Mouse (Mus musculus) heart, embryonic 10.5 days (tissue): ENCODE data around the gene Btaf1. TPM values are rescaled to one million over a fixed set of nuclear protein-coding genes. Genes with fewer than 3 reads are reported as not detected.

Source experiments
- DNase-seq: peaks from one replicate; pipeline ENCODE4 v3.0.0-alpha.2; 2017; ENCODE audit warnings: low spot score
- H3K27ac ChIP-seq: fragments of 300-500 bp; sonication (generic); 2 replicates; pipeline ENCODE4 v1.5.1; 2016; ENCODE audit warnings: mild to moderate bottlenecking
- H3K27me3 ChIP-seq: fragments of 300-500 bp; sonication (generic); 2 replicates; pipeline ENCODE4 v1.6.1; 2016; ENCODE audit warnings: mild to moderate bottlenecking; ENCODE audit not compliant: poor library complexity, insufficient read depth, severe bottlenecking
- H3K36me3 ChIP-seq: fragments of 300-500 bp; sonication (generic); 2 replicates; pipeline ENCODE4 v1.6.1; 2016; ENCODE audit warnings: mild to moderate bottlenecking, moderate library complexity
- H3K4me1 ChIP-seq: fragments of 300-500 bp; sonication (generic); 2 replicates; pipeline ENCODE4 v1.6.1; 2016; ENCODE audit warnings: mild to moderate bottlenecking
- H3K4me3 ChIP-seq: fragments of 300-500 bp; sonication (generic); 2 replicates; pipeline ENCODE4 v1.5.1; 2016; ENCODE audit warnings: mild to moderate bottlenecking, moderate library complexity
- H3K9me3 ChIP-seq: fragments of 300-500 bp; sonication (generic); 2 replicates; pipeline ENCODE4 v1.6.1; 2016; ENCODE audit warnings: mild to moderate bottlenecking, moderate library complexity
- WGBS: fragments of 180-500 bp; shearing (Covaris S2); methylation state at CpG from one replicate; pipeline ENCODE4 v1.1.7; 2016; 5-methylcytosine and 5-hydroxymethylcytosine counted together
- polyA plus RNA-seq: library from polyadenylated mRNA; unstranded; fragments of >200 nt; fragmentation: Nextera tagmentation; extraction: Ambion mirVana; gene quantifications from 2 replicates; pipeline ENCODE4 v1.2.1, GENCODE M21; 2016

Gene Btaf1
- polyA plus RNA-seq, 1 experiment from 2014 or later: 13.6 TPM

GRCm38 (mm10) chr19:37050643-37051345 is 124.9 kb downstream of the Btaf1 start:
- H3K9me3 ChIP-seq: no peaks in the 10 kb centered on the region
- H3K27me3 ChIP-seq: no peaks in the 10 kb centered on the region
- no peak for DNase-seq
- H3K36me3 ChIP-seq: no peaks in the 10 kb centered on the region
- 67% methylated on average over 4 of the region's 4 CpGs for WGBS
- H3K4me1 ChIP-seq: no peaks in the 10 kb centered on the region
- H3K27ac ChIP-seq: no peak overlapping the region
- H3K4me3 ChIP-seq: no peak overlapping the region

- 80% methylated on average over 4 of the region's 4 CpGs for WGBS
- H3K4me1 ChIP-seq: 0 out of 2 replicates have a peak, but pooled peaks cover 7% of the 10 kb centered on the region
- DNase-seq: no peak
- H3K9me3 ChIP-seq: no peaks in the 10 kb centered on the region
- H3K36me3 ChIP-seq: no peaks in the 10 kb centered on the region
- no peak overlapping the region for H3K27ac ChIP-seq
- no peak overlapping the region for H3K4me3 ChIP-seq
- H3K27me3 ChIP-seq: no peaks in the 10 kb centered on the region
Measured at GRCm38 (mm10) chr19:37055976-37056556, 130.2 kb downstream of the Btaf1 start.

GRCm38 (mm10) chr19:37057161-37057905 is 131.5 kb downstream of the Btaf1 start:
- DNase-seq: no peak
- H3K9me3 ChIP-seq: no peaks in the 10 kb centered on the region
- 84% methylated on average over 8 of the region's 8 CpGs for WGBS
- H3K27me3 ChIP-seq: no peaks in the 10 kb centered on the region
- H3K27ac ChIP-seq: no peak overlapping the region
- H3K36me3 ChIP-seq: no peaks in the 10 kb centered on the region
- 0 out of 2 replicates have a peak, but pooled peaks cover 7% of the 10 kb centered on the region for H3K4me1 ChIP-seq
- H3K4me3 ChIP-seq: no peak overlapping the region

GRCm38 (mm10) chr19:37059623-37060022 is 133.7 kb downstream of the Btaf1 start:
- 31% methylated on average over 2 of the region's 2 CpGs for WGBS
- no peak overlapping the region for H3K27ac ChIP-seq
- no peak overlapping the region for H3K4me3 ChIP-seq
- DNase-seq: no peak
- H3K36me3 ChIP-seq: no peaks in the 10 kb centered on the region
- no peaks in the 10 kb centered on the region for H3K9me3 ChIP-seq
- 0 out of 2 replicates have a peak, but pooled peaks cover 7% of the 10 kb centered on the region for H3K4me1 ChIP-seq
- no peaks in the 10 kb centered on the region for H3K27me3 ChIP-seq

- DNase-seq: no peak
- H3K4me1 ChIP-seq: 0 out of 2 replicates have a peak, but pooled peaks cover 7% of the 10 kb centered on the region
- no peaks in the 10 kb centered on the region for H3K9me3 ChIP-seq
- H3K27ac ChIP-seq: no peak overlapping the region
- no peaks in the 10 kb centered on the region for H3K27me3 ChIP-seq
- 79% methylated on average over 4 of the region's 4 CpGs for WGBS
- H3K4me3 ChIP-seq: no peak overlapping the region
- H3K36me3 ChIP-seq: no peaks in the 10 kb centered on the region
Measured at GRCm38 (mm10) chr19:37060078-37060477, 134.2 kb downstream of the Btaf1 start.

Other genes with a start within 250 kb of the Btaf1 start
- gene Ppp1r3c, start 189.4 kb upstream of the Btaf1 start, polyA plus RNA-seq: 31.3 and 46.9 TPM in 2 replicates
- 57.2 and 57.3 TPM in 2 replicates for gene Tnks2, start 91.8 kb upstream of the Btaf1 start, polyA plus RNA-seq
- gene Fgfbp3, start 6.5 kb upstream of the Btaf1 start, polyA plus RNA-seq: 4.7 and 5.0 TPM in 2 replicates